Mouse (Mus musculus): ENCODE measurements at regions not wholly inside any gene's neighbourhood (a gene's known extent, or its start where the extent isn't known, plus 50 kb on each side); places are given as distances from the start of the nearest gene placed in this dataset.

- Histone ChIP-seq H3K4me1 (ENCODE audit: control insufficient read depth, insufficient read depth, low read length) (no peaks in the 10 kb centered on the region), H3K27ac (ENCODE audit: low read depth, low read length) (no peak overlapping the region), H3K27me3 (ENCODE audit: control insufficient read depth, insufficient read depth, low read length) (no peaks in the 10 kb centered on the region), H3K9ac (replicated peaks; ENCODE audit: low read depth, low read length) (no peak overlapping the region), H3K36me3 (ENCODE audit: control insufficient read depth, insufficient read depth, low read length) (no peaks in the 10 kb centered on the region), H3K4me3 (ENCODE audit: low read depth, low read length) (no peak overlapping the region), H3K4me2 (ENCODE audit: low read depth, low read length) (no peak overlapping the region), H3K9me3 (ENCODE audit: control insufficient read depth, low read length) (no peaks in the 10 kb centered on the region)
- no peak for ATAC-seq (ENCODE audit: low read depth)
- 81% methylated on average over 4 of the region's 4 CpGs for WGBS
Observed at GRCm38 (mm10) chr7:138066921-138067320, 330.6 kb downstream of the Tcerg1l start.

DNA sequence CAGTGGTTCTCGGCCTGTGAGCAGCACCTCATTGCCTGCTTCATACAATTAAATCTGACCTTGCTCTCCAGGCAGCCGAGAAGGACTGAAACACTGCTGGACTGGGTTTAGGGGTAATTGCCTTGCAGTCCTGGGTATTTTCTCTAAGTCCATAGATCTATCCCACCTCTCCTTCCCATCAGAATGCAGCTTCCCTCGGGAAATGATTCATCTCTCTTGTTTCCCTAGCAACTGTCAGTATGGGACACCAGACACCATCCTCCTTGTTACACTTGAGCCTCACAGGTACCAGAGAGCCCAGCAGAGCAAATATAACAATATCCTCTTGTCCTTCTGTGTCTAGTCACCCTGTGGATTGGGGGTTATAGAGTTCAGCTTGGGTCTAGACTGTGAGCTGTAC lies 322.3 kb downstream of the Tcerg1l start:
- 74% methylated on average over 3 of the region's 3 CpGs for WGBS
- H3K9me3 ChIP-seq (ENCODE audit: control insufficient read depth, low read length), result no peaks in the 10 kb centered on the region

GRCm38 (mm10) chr7:138083980-138084379 lies 313.6 kb downstream of the Tcerg1l start:
- no peak overlapping the region for H3K9ac ChIP-seq (replicated peaks; ENCODE audit: low read depth, low read length)
- H3K4me2 ChIP-seq (ENCODE audit: low read depth, low read length), result no peak overlapping the region
- H3K27me3 ChIP-seq (ENCODE audit: control insufficient read depth, insufficient read depth, low read length), result no peaks in the 10 kb centered on the region
- no peaks in the 10 kb centered on the region for H3K4me1 ChIP-seq (ENCODE audit: control insufficient read depth, insufficient read depth, low read length)
- H3K36me3 ChIP-seq (ENCODE audit: control insufficient read depth, insufficient read depth, low read length), result no peaks in the 10 kb centered on the region
- H3K9me3 ChIP-seq (ENCODE audit: control insufficient read depth, low read length), result no peaks in the 10 kb centered on the region
- H3K4me3 ChIP-seq (ENCODE audit: low read depth, low read length), result no peak overlapping the region
- 18% methylated on average over 5 of the region's 5 CpGs for WGBS
- no peak overlapping the region for H3K27ac ChIP-seq (ENCODE audit: low read depth, low read length)
- peak; percentile 49; the same call in 1 of the 2 replicates for ATAC-seq (ENCODE audit: low read depth)

More for the DNA sequence above, 322.3 kb downstream of the Tcerg1l start:
- no peak overlapping the region for H3K4me3 ChIP-seq (ENCODE audit: low read depth, low read length)
- H3K4me1 ChIP-seq (ENCODE audit: control insufficient read depth, insufficient read depth, low read length), result no peaks in the 10 kb centered on the region
- H3K36me3 ChIP-seq (ENCODE audit: control insufficient read depth, insufficient read depth, low read length), result no peaks in the 10 kb centered on the region
- H3K27me3 ChIP-seq (ENCODE audit: control insufficient read depth, insufficient read depth, low read length), result no peaks in the 10 kb centered on the region
- H3K9ac ChIP-seq (replicated peaks; ENCODE audit: low read depth, low read length), result no peak overlapping the region
- H3K4me2 ChIP-seq (ENCODE audit: low read depth, low read length), result no peak overlapping the region
- no peak for ATAC-seq (ENCODE audit: low read depth)
- H3K27ac ChIP-seq (ENCODE audit: low read depth, low read length), result no peak overlapping the region

GRCm38 (mm10) chr7:138107471-138108210 lies 289.9 kb downstream of the Tcerg1l start:
- Histone ChIP-seq H3K4me3 (ENCODE audit: low read depth, low read length) (no peak overlapping the region), H3K36me3 (ENCODE audit: control insufficient read depth, insufficient read depth, low read length) (no peaks in the 10 kb centered on the region), H3K4me2 (ENCODE audit: low read depth, low read length) (no peak overlapping the region), H3K9me3 (ENCODE audit: control insufficient read depth, low read length) (no peaks in the 10 kb centered on the region), H3K9ac (replicated peaks; ENCODE audit: low read depth, low read length) (no peak overlapping the region), H3K27ac (ENCODE audit: low read depth, low read length) (no peak overlapping the region), H3K27me3 (ENCODE audit: control insufficient read depth, insufficient read depth, low read length) (no peaks in the 10 kb centered on the region), H3K4me1 (ENCODE audit: control insufficient read depth, insufficient read depth, low read length) (no peaks in the 10 kb centered on the region)
- 66% methylated on average over 7 of the region's 7 CpGs for WGBS
- ATAC-seq (ENCODE audit: low read depth), result no peak

GRCm38 (mm10) chr7:138121497-138121896 lies 276.0 kb downstream of the Tcerg1l start:
- Histone ChIP-seq H3K4me2 (ENCODE audit: low read depth, low read length) (no peak overlapping the region), H3K4me3 (ENCODE audit: low read depth, low read length) (no peak overlapping the region), H3K27me3 (ENCODE audit: control insufficient read depth, insufficient read depth, low read length) (no peaks in the 10 kb centered on the region), H3K4me1 (ENCODE audit: control insufficient read depth, insufficient read depth, low read length) (0 out of 2 replicates have a peak, but pooled peaks cover 5% of the 10 kb centered on the region), H3K27ac (ENCODE audit: low read depth, low read length) (no peak overlapping the region), H3K36me3 (ENCODE audit: control insufficient read depth, insufficient read depth, low read length) (no peaks in the 10 kb centered on the region), H3K9me3 (ENCODE audit: control insufficient read depth, low read length) (no peaks in the 10 kb centered on the region), H3K9ac (replicated peaks; ENCODE audit: low read depth, low read length) (no peak overlapping the region)
- no peak for ATAC-seq (ENCODE audit: low read depth)
- 3% methylated on average over 4 of the region's 4 CpGs for WGBS

DNA sequence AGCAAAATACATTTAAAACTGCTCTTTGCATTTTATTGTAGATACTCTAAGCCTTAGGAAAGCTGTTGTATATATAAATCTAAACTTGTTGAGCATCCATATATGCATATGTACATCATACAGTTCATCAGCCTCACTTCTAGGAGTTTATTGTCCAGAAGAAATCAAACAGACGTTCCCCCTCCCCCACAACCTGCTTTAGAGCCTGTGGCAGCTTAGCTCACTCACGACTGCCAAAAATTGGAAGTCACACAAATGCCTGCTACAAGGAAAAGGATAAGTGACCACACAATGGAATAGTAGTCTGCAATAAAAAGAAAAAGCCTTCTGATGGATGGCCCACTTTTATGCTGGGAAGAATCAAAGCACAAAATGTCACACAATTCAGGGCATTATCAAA lies 267.8 kb downstream of the Tcerg1l start:
- no peaks in the 10 kb centered on the region for H3K9me3 ChIP-seq (ENCODE audit: control insufficient read depth, low read length)
- 53% methylated on average over 2 of the region's 2 CpGs for WGBS
- no peaks in the 10 kb centered on the region for H3K27me3 ChIP-seq (ENCODE audit: control insufficient read depth, insufficient read depth, low read length)
- no peaks in the 10 kb centered on the region for H3K4me1 ChIP-seq (ENCODE audit: control insufficient read depth, insufficient read depth, low read length)
- H3K9ac ChIP-seq (replicated peaks; ENCODE audit: low read depth, low read length), result no peak overlapping the region
- H3K27ac ChIP-seq (ENCODE audit: low read depth, low read length), result no peak overlapping the region
- H3K4me3 ChIP-seq (ENCODE audit: low read depth, low read length), result no peak overlapping the region
- H3K4me2 ChIP-seq (ENCODE audit: low read depth, low read length), result no peak overlapping the region
- no peaks in the 10 kb centered on the region for H3K36me3 ChIP-seq (ENCODE audit: control insufficient read depth, insufficient read depth, low read length)
- no peak for ATAC-seq (ENCODE audit: low read depth)

- WGBS, result 93% methylated on average over 6 of the region's 6 CpGs
- no peak overlapping the region for H3K27ac ChIP-seq (ENCODE audit: low read depth, low read length)
Observed at GRCm38 (mm10) chr7:138133427-138133826, 264.1 kb downstream of the Tcerg1l start.

DNA sequence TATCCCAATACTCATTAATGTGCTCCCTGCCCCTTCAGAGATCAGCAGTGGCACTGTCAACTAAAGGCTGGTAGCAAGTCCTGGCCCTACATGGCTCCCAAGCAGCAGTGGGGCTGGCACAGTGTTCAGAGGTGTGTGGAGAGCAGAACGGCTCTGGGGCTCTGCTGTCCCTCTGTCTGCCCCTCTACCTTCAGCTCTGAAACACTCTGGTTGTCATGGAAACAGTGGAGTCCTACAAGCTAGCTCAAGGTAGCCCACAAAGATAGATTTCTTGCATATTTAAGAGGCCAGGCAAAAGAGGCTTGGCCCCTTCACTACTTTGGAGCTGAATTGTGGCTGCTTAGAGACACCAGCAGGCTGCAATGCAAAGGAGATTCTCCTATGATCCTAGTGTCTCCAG lies 259.6 kb downstream of the Tcerg1l start:
- H3K36me3 ChIP-seq (ENCODE audit: control insufficient read depth, insufficient read depth, low read length), result no peaks in the 10 kb centered on the region
- no peak overlapping the region for H3K9ac ChIP-seq (replicated peaks; ENCODE audit: low read depth, low read length)
- H3K27me3 ChIP-seq (ENCODE audit: control insufficient read depth, insufficient read depth, low read length), result no peaks in the 10 kb centered on the region
- H3K27ac ChIP-seq (ENCODE audit: low read depth, low read length), result no peak overlapping the region
- H3K4me3 ChIP-seq (ENCODE audit: low read depth, low read length), result no peak overlapping the region
- H3K4me1 ChIP-seq (ENCODE audit: control insufficient read depth, insufficient read depth, low read length), result no peaks in the 10 kb centered on the region
- no peaks in the 10 kb centered on the region for H3K9me3 ChIP-seq (ENCODE audit: control insufficient read depth, low read length)
- no peak for ATAC-seq (ENCODE audit: low read depth)
- H3K4me2 ChIP-seq (ENCODE audit: low read depth, low read length), result no peak overlapping the region
- 63% methylated on average over 1 of the region's 1 CpGs for WGBS

More at GRCm38 (mm10) chr7:138133427-138133826, 264.1 kb downstream of the Tcerg1l start:
- H3K27me3 ChIP-seq (ENCODE audit: control insufficient read depth, insufficient read depth, low read length), result no peaks in the 10 kb centered on the region
- no peaks in the 10 kb centered on the region for H3K9me3 ChIP-seq (ENCODE audit: control insufficient read depth, low read length)
- no peak overlapping the region for H3K4me3 ChIP-seq (ENCODE audit: low read depth, low read length)
- H3K4me2 ChIP-seq (ENCODE audit: low read depth, low read length), result no peak overlapping the region
- no peaks in the 10 kb centered on the region for H3K36me3 ChIP-seq (ENCODE audit: control insufficient read depth, insufficient read depth, low read length)
- H3K4me1 ChIP-seq (ENCODE audit: control insufficient read depth, insufficient read depth, low read length), result no peaks in the 10 kb centered on the region
- no peak overlapping the region for H3K9ac ChIP-seq (replicated peaks; ENCODE audit: low read depth, low read length)
- ATAC-seq (ENCODE audit: low read depth), result no peak

GRCm38 (mm10) chr7:138139766-138140165 lies 257.8 kb downstream of the Tcerg1l start:
- Histone ChIP-seq H3K27ac (ENCODE audit: low read depth, low read length) (no peak overlapping the region), H3K4me2 (ENCODE audit: low read depth, low read length) (no peak overlapping the region), H3K4me3 (ENCODE audit: low read depth, low read length) (no peak overlapping the region), H3K36me3 (ENCODE audit: control insufficient read depth, insufficient read depth, low read length) (no peaks in the 10 kb centered on the region), H3K4me1 (ENCODE audit: control insufficient read depth, insufficient read depth, low read length) (no peaks in the 10 kb centered on the region), H3K9ac (replicated peaks; ENCODE audit: low read depth, low read length) (no peak overlapping the region), H3K27me3 (ENCODE audit: control insufficient read depth, insufficient read depth, low read length) (no peaks in the 10 kb centered on the region), H3K9me3 (ENCODE audit: control insufficient read depth, low read length) (no peaks in the 10 kb centered on the region)
- no peak for ATAC-seq (ENCODE audit: low read depth)
- WGBS, result 88% methylated on average over 5 of the region's 5 CpGs

Data from neural tube, embryonic 14.5 days (tissue).